Mouse (Mus musculus) heart, embryonic 16.5 days (tissue): ENCODE results near the gene Mdga1. TPM values are rescaled to one million over a fixed set of nuclear protein-coding genes. Genes with fewer than 3 reads are reported as not detected.

Experiments used
- ATAC-seq: fragments of 200-750 bp; cut with Nextera tagmentation; replicated peaks from 2 replicates; pipeline ENCODE4 v1.8.0; 2017; ENCODE audit warnings: moderate number of reproducible peaks; ENCODE audit not compliant: insufficient read depth, low FRiP score; ENCODE audit errors: extremely low read depth
- H3K27ac ChIP-seq: fragments of 300-500 bp; sonication (generic); 2 replicates; pipeline ENCODE4 v1.5.1; 2014; ENCODE audit warnings: mild to moderate bottlenecking, low read length, control low read depth, moderate library complexity
- H3K27me3 ChIP-seq: fragments of 300-500 bp; sonication (generic); 2 replicates; pipeline ENCODE4 v1.6.1; 2014; ENCODE audit warnings: low read length, mixed read lengths; ENCODE audit not compliant: control insufficient read depth, insufficient read depth
- H3K36me3 ChIP-seq: fragments of 300-500 bp; sonication (generic); 2 replicates; pipeline ENCODE4 v1.6.1; 2014; ENCODE audit not compliant: control insufficient read depth, insufficient read depth
- H3K4me1 ChIP-seq: fragments of 300-500 bp; sonication (generic); 2 replicates; pipeline ENCODE4 v1.6.1; 2014; ENCODE audit warnings: low read length, mixed read lengths; ENCODE audit not compliant: control insufficient read depth, insufficient read depth
- H3K4me2 ChIP-seq: fragments of 300-500 bp; sonication (generic); 2 replicates; pipeline ENCODE4 v1.6.1; 2014; ENCODE audit warnings: low read depth, mild to moderate bottlenecking, control low read depth, low read length
- H3K4me3 ChIP-seq: fragments of 300-500 bp; sonication (generic); 2 replicates; pipeline ENCODE4 v1.5.1; 2014; ENCODE audit warnings: mild to moderate bottlenecking, control low read depth, low read length
- H3K9ac ChIP-seq: fragments of 300-500 bp; sonication (generic); 2 replicates; pipeline ENCODE4 v1.6.1; 2014; ENCODE audit warnings: low read length, control low read depth
- H3K9me3 ChIP-seq: fragments of 300-500 bp; sonication (generic); replicated peaks from 2 replicates; pipeline ENCODE4 v1.6.1; 2016; ENCODE audit warnings: low read length; ENCODE audit not compliant: control insufficient read depth
- WGBS: fragments of 180-500 bp; shearing (Covaris S2); extraction: QIAGEN DNeasy Blood & Tissue Kit; methylation state at CpG from one replicate; pipeline ENCODE4 v1.1.7; 2014; 5-methylcytosine and 5-hydroxymethylcytosine counted together
- polyA plus RNA-seq: library from polyadenylated mRNA; unstranded; fragments of >200 nt; fragmentation: Nextera tagmentation; extraction: Ambion mirVana; gene quantifications from 2 replicates; pipeline ENCODE4 v1.2.1, GENCODE M21; 2015

The Mdga1 gene
- polyA plus RNA-seq, 1 experiment from 2014 or later = 5.7 TPM

DNA sequence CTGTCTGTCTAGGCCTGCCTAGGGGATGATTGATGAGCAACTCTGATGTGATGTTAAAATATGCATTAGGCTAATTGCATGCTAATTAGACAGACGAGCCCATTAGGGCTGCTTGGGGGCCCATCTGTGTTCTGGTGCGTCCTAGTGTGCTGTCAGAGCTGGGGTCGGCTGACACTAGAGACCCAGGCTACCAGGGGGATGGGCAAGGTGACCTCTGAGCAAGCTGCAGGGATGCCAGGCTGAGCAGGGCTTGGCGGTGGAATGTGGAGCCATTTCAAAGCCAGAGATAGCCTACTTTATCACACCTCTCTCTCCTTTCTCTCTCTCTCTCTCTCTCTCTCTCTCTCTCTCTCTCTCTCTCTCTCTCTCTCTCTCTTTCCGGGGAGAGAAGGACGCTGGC is 49.8 kb downstream of the Mdga1 start:
- Histone ChIP-seq H3K4me1 (peaks cover 21% of the 10 kb centered on the region), H3K27ac (peak overlapping the region; percentile 52), H3K36me3 (no peaks in the 10 kb centered on the region), H3K27me3 (no peaks in the 10 kb centered on the region), H3K4me2 (no peak overlapping the region), H3K9me3 (no peaks in the 10 kb centered on the region), H3K9ac (no peak overlapping the region), H3K4me3 (no peak overlapping the region)
- WGBS = 33% methylated on average over 6 of the region's 6 CpGs
- peak; percentile 81 for ATAC-seq

DNA sequence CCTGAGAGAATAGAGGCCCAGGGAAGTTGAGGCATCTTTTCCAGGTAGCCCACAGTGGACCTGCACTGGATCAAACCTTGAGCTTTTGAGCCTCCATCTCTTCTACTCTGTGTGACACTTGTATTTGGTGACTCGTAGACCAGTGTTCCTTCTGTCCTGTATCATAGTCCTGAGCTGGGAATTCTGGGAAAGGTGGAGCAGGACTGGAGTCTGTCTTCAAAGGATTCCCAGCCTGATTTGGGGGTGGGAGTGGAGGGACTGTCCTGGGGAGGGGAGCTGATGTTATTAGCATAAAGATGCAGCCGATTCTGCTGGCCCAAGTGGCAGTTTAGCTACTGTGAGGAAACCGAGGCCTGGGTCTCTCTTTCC is 50.4 kb downstream of the Mdga1 start:
- ATAC-seq = no peak
- Histone ChIP-seq H3K27ac (peak overlapping the region; percentile 8; the same call in 1 of the 2 replicates), H3K9me3 (no peaks in the 10 kb centered on the region), H3K36me3 (no peaks in the 10 kb centered on the region), H3K4me1 (peaks cover 21% of the 10 kb centered on the region), H3K4me2 (no peak overlapping the region), H3K9ac (peak overlapping the region; percentile 13; the same call in 1 of the 2 replicates), H3K27me3 (no peaks in the 10 kb centered on the region), H3K4me3 (no peak overlapping the region)
- WGBS = 60% methylated on average over 3 of the region's 3 CpGs

DNA sequence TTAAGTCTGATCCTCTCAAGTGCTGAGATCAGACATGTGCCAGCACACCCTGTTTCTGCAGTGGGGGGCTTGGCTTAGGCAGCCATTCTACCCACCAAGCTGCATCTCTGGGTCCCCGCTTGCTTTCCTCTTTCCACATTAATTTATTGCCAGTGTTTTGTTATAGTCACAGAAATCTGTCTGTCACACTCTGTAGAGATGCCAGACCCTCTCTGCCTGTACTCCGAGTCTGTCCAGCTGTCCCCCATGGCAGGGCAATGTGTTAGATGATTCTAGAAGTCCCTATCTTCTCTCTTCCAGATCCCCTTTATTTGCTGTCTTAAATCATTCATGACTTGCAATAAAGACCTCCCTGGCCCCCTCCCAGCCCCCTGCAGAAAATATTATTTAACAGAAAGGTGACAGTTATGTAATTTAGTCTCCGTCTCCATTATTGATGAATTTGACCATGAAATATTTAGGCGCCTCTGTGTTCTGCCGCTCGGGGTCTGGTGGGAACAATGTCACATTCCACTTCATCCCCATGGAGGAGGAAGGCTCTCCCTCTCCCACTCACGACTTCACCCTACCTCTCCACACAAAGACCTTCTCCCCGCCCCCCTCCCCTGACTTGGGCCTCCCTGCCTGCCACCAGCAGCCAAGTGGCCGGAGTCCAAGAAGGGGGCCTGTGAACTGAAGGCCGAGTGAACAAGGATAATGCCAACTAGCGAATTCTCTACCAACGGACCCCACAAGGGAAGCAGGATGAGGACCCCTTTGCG is 50.9 kb downstream of the Mdga1 start:
- Histone ChIP-seq H3K9me3 (no peaks in the 10 kb centered on the region), H3K4me1 (peaks cover 21% of the 10 kb centered on the region), H3K27ac (peak overlapping the region; percentile 8; the same call in 1 of the 2 replicates), H3K9ac (peak overlapping the region; percentile 13; the same call in 1 of the 2 replicates), H3K36me3 (no peaks in the 10 kb centered on the region), H3K27me3 (no peaks in the 10 kb centered on the region), H3K4me3 (no peak overlapping the region), H3K4me2 (no peak overlapping the region)
- ATAC-seq = no peak
- WGBS = 53% methylated on average over 13 of the region's 13 CpGs

DNA sequence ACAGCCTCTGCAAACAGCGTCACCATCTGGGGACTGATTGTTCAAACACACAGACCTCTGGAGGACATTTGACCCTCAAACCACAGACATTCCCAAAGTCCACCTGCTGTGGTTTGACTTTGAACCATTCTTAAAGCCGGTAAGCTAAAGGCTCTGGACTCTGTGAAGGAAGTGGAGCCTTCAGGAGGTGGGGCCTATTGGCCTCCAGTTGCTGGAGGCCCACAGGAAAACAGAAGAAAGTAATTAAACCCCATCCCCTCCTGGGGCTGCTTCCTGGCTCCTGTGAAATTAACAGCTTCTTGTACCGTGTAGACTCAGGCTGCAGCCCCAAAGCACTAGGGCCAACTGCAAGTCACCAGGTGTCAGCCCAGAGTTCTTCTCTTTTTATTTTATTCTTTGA is 52.9 kb downstream of the Mdga1 start:
- Histone ChIP-seq H3K27ac (no peak overlapping the region), H3K9me3 (no peaks in the 10 kb centered on the region), H3K9ac (no peak overlapping the region), H3K4me2 (no peak overlapping the region), H3K4me3 (no peak overlapping the region), H3K36me3 (no peaks in the 10 kb centered on the region), H3K4me1 (peaks cover 21% of the 10 kb centered on the region), H3K27me3 (no peaks in the 10 kb centered on the region)
- ATAC-seq = no peak
- 25% methylated on average over 3 of the region's 3 CpGs for WGBS

DNA sequence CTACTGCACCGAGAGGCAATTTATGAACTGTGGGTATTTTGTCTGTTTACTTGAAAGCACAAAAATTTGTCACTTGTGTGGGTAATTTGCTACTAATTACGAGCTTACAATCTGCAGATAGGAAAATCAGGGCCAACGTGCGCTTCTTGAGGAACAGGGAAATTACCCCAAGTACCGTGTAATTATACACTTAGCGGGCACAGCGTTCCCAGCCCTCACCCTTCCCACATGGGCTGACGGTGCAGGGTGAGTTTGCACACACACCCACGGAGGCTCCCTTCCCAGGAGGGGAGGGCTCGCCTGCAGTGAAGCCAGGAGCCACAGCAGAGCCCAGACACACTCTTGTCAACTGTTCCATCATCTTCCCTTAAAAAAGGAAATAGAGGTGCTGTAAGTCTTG is 54.1 kb downstream of the Mdga1 start:
- H3K27me3 ChIP-seq = no peaks in the 10 kb centered on the region
- peaks cover 18% of the 10 kb centered on the region for H3K4me1 ChIP-seq
- no peak overlapping the region for H3K27ac ChIP-seq
- H3K4me3 ChIP-seq = no peak overlapping the region
- no peaks in the 10 kb centered on the region for H3K36me3 ChIP-seq
- H3K4me2 ChIP-seq = no peak overlapping the region
- ATAC-seq = no peak
- no peak overlapping the region for H3K9ac ChIP-seq
- H3K9me3 ChIP-seq = no peaks in the 10 kb centered on the region
- 77% methylated on average over 10 of the region's 10 CpGs for WGBS

DNA sequence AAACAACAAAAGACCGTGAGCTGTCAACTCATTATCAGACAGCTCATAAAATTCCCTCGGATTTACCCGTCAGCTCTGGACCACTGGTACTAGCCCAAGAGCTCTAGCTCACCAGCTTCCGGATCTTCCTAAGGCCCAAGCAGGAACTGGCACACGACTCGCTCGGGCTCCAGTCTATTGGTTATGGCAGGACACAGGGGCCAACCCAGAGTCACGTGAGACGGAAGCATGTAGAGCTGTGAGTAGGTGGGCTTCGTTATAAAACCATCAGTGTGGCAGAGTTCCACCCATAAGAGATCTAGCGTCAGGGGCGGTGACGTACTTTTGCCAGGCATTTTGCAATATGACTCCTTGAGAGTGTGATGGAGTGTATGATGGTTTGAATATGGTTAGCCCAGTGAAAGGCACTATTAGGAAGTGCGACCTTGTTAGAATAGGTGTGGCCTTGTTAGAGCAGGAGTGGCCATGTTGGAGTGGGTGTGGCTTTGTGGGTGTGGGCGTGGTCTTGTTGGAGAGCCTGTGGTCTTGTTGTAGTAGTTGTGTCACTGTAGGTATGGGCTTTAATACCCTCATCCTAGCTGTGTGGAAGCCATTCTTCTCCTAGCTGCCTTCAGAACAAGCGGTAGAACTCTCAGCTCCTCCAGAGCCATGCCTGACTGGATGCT is 56.5 kb downstream of the Mdga1 start:
- no peak overlapping the region for H3K27ac ChIP-seq

DNA sequence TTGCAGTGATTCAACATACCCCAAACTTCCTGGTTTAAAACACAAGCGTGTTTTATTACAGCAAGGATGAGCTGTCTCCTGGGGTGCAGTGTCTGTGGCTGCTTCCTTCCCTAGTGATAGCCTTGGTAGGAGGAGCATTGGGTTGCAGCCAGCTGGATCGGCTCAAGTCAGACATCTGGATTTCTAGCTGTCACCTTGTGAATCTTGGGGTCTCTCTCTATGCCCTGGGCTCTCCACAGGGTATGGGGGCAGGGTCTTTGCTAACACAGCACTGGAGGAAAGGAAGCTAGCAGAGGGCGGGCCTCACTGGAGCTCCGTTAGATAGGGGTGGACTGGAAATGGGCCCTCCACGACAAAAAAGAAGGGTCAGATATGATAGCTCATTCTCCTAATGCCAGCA is 57.2 kb downstream of the Mdga1 start:
- H3K27ac ChIP-seq = no peak overlapping the region
- H3K9ac ChIP-seq = no peak overlapping the region
- ATAC-seq = no peak
- no peaks in the 10 kb centered on the region; the same call in 1 of the 2 replicates for H3K4me1 ChIP-seq
- H3K9me3 ChIP-seq = peaks cover 4% of the 10 kb centered on the region; the same call in 1 of the 2 replicates
- WGBS = 43% methylated on average over 5 of the region's 5 CpGs
- no peaks in the 10 kb centered on the region for H3K27me3 ChIP-seq
- no peak overlapping the region for H3K4me3 ChIP-seq
- no peak overlapping the region for H3K4me2 ChIP-seq
- H3K36me3 ChIP-seq = no peaks in the 10 kb centered on the region

More for the DNA sequence above, 56.5 kb downstream of the Mdga1 start:
- ATAC-seq = no peak
- Histone ChIP-seq H3K9ac (no peak overlapping the region), H3K4me1 (no peaks in the 10 kb centered on the region; the same call in 1 of the 2 replicates), H3K9me3 (peaks cover 4% of the 10 kb centered on the region; the same call in 1 of the 2 replicates), H3K4me3 (no peak overlapping the region), H3K27me3 (no peaks in the 10 kb centered on the region), H3K36me3 (no peaks in the 10 kb centered on the region), H3K4me2 (no peak overlapping the region)
- WGBS = 86% methylated on average over 16 of the region's 16 CpGs

DNA sequence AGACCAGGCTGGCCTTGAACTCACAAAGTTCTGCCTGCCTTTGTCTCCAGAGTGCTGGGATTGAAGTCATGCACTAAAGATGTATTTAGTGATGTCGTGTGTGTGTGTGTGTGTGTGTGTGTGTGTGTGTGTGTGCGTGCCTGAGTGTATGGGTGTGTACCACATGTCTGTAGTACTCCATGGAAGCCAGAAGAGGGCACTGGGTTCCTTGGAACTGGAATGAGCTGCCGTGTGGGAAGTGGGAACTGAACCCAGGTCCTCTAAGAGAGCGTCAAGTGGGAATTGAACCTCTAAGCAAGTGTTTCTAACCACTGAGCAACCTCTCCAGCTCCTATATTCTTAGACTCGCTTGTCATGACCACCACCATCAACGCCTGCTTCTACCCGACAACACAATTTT is 60.9 kb downstream of the Mdga1 start:
- Histone ChIP-seq H3K4me3 (no peak overlapping the region), H3K27me3 (no peaks in the 10 kb centered on the region), H3K27ac (no peak overlapping the region), H3K9ac (no peak overlapping the region), H3K36me3 (no peaks in the 10 kb centered on the region), H3K9me3 (peaks cover 4% of the 10 kb centered on the region; the same call in 1 of the 2 replicates), H3K4me2 (no peak overlapping the region), H3K4me1 (no peaks in the 10 kb centered on the region; the same call in 1 of the 2 replicates)
- ATAC-seq = no peak
- 89% methylated on average over 7 of the region's 7 CpGs for WGBS

DNA sequence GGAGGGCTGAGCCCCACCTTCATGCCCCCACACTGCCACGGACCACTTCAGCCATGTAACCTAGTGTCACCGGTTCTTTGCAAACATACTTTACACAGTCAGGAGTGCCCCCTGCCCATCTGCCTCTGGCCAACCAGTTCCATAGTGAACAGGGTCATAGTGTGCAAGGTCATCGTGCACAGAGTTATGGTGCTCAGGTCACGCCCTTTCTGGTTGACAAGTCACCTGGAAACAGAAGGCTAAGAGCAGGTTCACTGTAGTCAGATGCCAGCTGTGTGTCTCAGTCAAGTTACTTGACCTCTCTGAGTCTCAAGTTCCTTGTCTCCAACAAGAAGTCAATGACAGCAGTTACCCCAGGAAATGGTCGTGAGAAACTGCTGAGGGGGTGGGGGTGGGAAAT is 65.2 kb downstream of the Mdga1 start:
- H3K4me3 ChIP-seq = no peak overlapping the region
- 71% methylated on average over 5 of the region's 5 CpGs for WGBS
- H3K4me1 ChIP-seq = peaks cover 7% of the 10 kb centered on the region

More for the DNA sequence above, 65.2 kb downstream of the Mdga1 start:
- Histone ChIP-seq H3K27ac (no peak overlapping the region), H3K27me3 (no peaks in the 10 kb centered on the region), H3K36me3 (no peaks in the 10 kb centered on the region), H3K9me3 (peaks cover 1% of the 10 kb centered on the region; the same call in 1 of the 2 replicates), H3K9ac (no peak overlapping the region), H3K4me2 (no peak overlapping the region)
- ATAC-seq = no peak
